Mouse (Mus musculus) kidney, postnatal 4 days (tissue): ENCODE measurements around the gene Rbl2.
A peak's percentile ranks its signal among the peaks of the same experiment; 100 is the strongest.

Experiments
- DNase-seq, 2 experiments: peaks; one replicate each; pipeline ENCODE4 v3.0.0; 2021; ENCODE audit warnings: mixed read lengths in 2 of 2

Rbl2 gene

GRCm38 (mm10) chr8:91111868-91112477, 42.1 kb downstream of the Rbl2 start:
- no peak for DNase-seq

- DNase-seq, result no peak
Observed at GRCm38 (mm10) chr8:91114428-91114827, 44.6 kb downstream of the Rbl2 start.

DNA sequence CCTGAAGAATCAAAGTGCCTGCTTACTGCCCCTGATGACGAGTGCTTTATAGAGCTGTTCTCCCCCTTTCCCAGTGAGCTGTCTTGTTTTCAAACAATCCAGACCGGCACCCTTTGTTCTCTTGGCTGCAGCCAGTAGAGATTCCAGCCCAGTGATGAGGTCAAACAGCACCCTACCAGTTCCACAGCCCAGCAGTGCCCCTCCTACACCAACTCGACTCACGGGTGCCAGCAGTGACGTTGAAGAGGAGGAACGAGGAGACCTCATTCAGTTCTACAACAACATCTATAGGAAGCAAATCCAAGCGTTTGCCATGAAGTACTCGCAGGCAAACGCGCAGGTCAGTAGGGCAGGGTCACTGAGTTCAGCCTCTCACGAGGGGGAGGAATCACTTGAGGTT, 45.1 kb downstream of the Rbl2 start:
- peak in 1 of 2 experiments; percentile 23 for DNase-seq

- peak in 1 of 2 experiments; percentile 45 for DNase-seq
Observed at GRCm38 (mm10) chr8:91117537-91117936, 47.7 kb downstream of the Rbl2 start.

- DNase-seq, result no peak
Observed at GRCm38 (mm10) chr8:91118131-91118530, 48.3 kb downstream of the Rbl2 start.

DNA sequence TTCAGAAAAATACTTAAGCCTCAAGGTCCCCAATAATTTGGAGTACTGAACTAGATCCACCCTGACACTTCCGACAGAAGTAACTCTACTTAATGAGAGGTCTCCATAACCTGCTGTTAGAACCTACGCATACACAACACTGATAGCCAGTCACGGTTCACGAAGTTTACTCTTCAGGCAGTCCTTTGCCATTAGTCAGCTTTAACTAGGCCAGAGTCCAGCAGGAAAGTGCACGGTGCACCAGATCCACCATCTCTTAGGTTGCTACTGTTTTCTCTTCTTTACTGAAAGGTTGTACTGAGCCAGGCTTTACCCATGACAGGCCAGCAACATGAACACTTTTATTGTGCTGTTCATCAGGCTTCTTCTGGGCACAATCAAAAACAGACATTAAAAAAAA, 54.5 kb downstream of the Rbl2 start:
- DNase-seq, result no peak

GRCm38 (mm10) chr8:91126786-91127185, 56.9 kb downstream of the Rbl2 start:
- no peak for DNase-seq

DNA sequence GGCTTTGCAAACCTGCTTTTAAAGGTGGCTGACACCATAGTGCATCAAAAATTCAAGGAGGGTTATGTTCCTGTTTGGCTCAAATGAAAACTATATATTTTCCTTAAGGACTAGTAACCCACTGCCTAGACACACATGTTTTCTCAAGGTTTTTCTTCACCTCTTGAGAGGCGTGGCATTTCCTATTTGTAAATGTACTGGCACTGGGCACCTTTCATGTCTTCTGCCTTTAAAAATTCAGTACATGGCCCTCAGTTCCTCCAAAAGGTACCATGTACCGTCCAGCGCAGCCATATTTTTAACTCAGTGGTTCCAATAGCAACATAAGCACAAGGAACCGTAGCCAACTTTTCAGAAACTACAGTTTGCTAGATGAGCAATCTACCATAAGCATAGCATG, 62.9 kb downstream of the Rbl2 start:
- no peak for DNase-seq

DNA sequence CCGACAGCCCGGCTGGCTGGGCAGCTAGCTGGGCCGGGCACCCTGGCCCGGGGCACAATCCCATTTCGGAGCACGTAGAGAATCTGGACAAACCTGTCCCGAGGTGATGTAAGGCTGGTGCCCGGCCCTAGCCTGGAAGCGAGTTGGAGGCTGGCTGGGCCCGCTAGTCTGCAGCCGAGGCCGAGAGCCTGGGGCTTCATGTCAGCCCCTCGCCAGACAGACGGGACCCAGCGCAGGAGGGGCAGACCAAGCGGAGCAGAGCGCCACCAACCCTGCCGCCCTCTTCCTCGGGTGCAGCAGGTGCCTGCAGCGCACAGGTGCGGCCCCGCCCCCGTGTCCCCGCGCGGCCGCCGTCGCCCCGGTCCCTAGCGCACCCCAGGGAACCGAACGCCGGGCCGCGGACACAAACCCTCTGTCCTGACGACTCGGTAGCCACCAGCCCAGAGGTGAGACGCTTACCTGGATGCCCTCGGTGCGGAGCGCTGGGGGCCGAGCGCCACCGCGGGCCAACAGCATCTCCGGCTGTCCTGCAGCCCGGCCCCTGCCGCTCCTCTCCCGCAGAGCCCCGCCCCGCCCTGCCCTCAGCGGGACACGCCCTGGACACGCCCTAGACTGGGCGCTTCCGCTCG, 63.7 kb downstream of the Rbl2 start:
- no peak for DNase-seq

GRCm38 (mm10) chr8:91134070-91134475, 64.2 kb downstream of the Rbl2 start:
- peak; percentile 100 for DNase-seq

DNA sequence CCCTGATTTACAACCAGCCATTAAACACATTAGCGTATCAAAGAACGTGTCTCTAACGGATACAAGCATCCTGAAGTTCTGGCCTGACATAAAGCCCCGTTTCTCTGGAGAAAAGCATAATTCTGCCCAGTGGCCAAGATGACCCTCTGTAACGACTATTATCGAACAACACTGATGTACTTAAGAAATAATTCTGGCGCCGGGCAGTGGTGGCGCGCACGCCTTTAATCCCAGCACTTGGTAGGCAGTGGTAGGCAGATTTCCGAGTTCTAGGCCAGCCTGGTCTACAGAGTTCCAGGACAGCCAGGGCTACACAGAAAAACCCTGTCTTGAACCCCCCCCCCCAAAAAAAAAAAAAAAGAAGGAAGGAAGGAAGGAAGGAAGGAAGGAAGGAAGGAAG, 64.8 kb downstream of the Rbl2 start:
- peak in 1 of 2 experiments; percentile 27 for DNase-seq

- peak; percentile 48 to 65 for DNase-seq
Observed at GRCm38 (mm10) chr8:91135308-91136181, 65.7 kb downstream of the Rbl2 start.

DNA sequence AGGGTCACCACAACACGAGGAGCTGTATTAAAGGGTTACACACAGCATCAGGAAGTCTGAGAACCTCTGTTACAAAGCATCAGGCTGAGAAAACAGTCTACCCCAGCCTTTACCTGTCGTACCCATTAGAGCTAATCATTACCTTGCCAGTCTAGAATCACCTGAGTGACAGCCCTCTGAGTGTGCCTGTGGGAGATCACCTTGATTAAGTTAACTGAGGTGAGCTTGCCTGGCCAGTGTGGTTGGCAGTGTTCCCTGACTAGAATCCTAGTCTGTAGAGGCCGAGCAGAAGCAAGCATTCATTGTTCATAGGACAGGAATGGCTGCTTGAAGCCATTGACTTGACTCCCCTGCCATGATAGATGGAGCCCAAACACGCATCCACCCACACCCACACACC, 71.0 kb downstream of the Rbl2 start:
- DNase-seq, result peak in 1 of 2 experiments; percentile 32

DNA sequence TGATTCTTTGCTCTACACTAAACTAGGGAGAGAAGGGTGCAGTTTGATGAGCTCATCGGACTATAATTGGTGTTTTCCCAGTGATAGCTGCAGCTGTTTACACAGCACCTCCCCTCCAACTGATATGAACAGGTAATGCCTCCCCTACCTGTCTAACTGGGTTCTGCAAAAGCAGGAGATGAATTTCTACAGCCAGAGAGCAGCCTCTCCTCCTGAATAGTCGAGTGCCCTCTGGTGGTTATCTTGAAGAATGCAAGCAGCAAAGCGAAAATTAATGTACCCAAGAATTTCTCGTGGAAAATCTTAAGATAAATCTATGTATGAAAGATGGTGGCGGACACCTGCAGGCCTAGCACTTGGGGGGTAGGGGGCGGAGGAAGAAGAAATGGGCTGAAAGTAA, 77.9 kb downstream of the Rbl2 start:
- DNase-seq, result peak; percentile 45 to 64

DNA sequence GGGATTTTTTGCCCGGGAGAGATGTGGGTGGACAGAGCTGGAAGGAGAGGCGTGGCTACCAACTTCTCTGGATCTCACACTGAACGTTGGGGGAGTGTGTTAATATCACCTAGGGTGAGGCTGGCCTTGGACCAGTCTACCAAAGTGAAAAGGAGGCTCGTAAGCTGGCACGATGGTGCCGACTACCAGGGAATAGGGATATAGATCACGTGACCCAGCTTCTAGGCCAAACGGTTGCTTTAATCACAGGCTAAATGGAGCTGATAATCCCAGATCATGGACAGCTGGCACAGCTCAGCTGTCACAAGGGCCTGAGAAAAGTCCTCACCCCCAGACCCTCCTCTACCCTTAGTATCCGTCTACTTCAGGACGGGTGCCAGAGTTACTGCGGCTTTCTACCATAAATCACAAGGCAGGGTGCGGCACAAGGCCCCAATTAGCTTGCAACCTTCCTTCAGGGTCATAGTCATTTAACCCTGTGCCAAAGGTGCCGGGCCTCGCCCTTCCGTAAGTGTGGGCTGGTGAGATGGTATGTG, 78.9 kb downstream of the Rbl2 start:
- peak; percentile 45 to 61 for DNase-seq

DNA sequence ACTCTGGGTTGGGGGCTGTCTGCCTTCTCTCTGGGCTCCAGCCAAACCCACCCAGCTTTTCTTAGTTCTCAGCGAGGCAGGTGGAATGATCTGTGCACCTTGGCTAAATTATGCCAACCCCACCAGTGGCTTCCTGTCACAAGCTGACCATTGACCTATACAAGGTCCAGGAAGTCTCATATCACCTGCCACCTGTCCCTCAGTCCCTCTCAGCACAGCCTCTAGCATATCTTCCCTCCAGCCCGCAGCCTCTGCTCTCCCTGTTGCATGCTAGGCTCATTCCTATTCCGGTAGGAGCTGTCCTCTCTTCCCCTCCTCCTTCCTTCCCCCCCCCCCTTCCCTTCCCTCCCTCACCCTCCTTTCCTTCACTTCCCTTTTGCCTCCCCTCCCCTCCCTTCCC, 79.4 kb downstream of the Rbl2 start:
- peak in 1 of 2 experiments; percentile 17 for DNase-seq

DNA sequence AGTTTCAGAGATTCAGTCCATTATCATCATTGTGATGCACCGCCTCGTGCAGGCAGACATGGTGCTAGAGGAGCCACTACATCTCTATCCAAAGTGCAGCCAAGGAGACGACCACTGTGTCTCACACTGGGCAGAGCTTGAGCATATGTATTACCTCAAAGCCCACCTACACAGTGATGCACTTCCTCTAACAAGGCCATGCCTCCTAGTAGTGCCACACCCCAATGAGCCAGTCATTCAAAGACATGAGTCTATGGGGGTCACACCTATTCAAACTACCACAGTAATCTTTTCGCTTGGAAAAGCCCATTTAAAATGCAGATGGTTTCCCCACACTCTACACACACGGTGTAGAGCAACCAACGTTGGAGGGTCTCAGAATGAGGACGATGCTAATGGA, 81.7 kb downstream of the Rbl2 start:
- DNase-seq, result no peak

DNA sequence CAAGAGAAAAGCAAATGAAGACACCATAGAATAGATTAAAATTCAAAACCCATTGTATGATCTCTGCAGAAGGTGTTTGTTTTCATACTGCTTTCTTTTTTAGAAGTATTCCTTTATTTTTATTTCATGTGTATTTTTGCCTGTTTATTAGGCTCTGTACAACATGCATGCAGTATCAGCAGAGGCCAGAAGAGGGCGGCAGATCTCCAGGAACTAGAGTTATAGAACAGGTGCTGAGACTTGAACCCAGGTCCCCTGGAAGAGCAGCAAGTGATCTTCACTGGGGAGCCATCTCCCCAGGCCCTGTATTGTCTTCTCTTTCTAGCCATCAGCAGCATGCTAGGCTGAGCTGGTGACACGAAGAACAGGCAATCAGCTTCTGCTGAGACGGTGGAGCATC, 84.0 kb downstream of the Rbl2 start:
- no peak for DNase-seq

- peak; percentile 70 to 81 for DNase-seq
Observed at GRCm38 (mm10) chr8:91154564-91154963, 84.7 kb downstream of the Rbl2 start.

- no peak for DNase-seq
Observed at GRCm38 (mm10) chr8:91158617-91159016, 88.8 kb downstream of the Rbl2 start.

GRCm38 (mm10) chr8:91159959-91160800, 90.3 kb downstream of the Rbl2 start:
- DNase-seq, result no peak

- peak; percentile 12 to 26 for DNase-seq
Observed at GRCm38 (mm10) chr8:91170152-91170551, 100.3 kb downstream of the Rbl2 start.

- DNase-seq, result no peak
Observed at GRCm38 (mm10) chr8:91170914-91171313, 101.1 kb downstream of the Rbl2 start.
